Mouse (Mus musculus) myocyte (in vitro differentiated cells): Measurements from ENCODE around the gene Lrrc41.

Experiments
- E2F4 ChIP-seq: IDR thresholded peaks from one replicate; pipeline ENCODE4 v1.6.1; 2011; ENCODE audit warnings: mild to moderate bottlenecking, control low read depth, moderate library complexity; ENCODE audit not compliant: insufficient read depth
- MAX ChIP-seq: IDR thresholded peaks from one replicate; pipeline ENCODE4 v1.6.1; 2011; ENCODE audit warnings: low read depth, mild to moderate bottlenecking, control low read depth
- POLR2A ChIP-seq: IDR thresholded peaks from one replicate; pipeline ENCODE4 v1.6.1; 2011; ENCODE audit warnings: low read depth, mild to moderate bottlenecking, control low read depth, moderate library complexity; ENCODE audit not compliant: insufficient read length
- POLR2AphosphoS2 ChIP-seq: IDR thresholded peaks from one replicate; pipeline ENCODE4 v1.6.1; 2011; ENCODE audit warnings: low read depth, control low read depth; ENCODE audit not compliant: insufficient read length
- SRF ChIP-seq: IDR thresholded peaks from one replicate; pipeline ENCODE4 v1.6.1; 2011; ENCODE audit warnings: low read depth; ENCODE audit not compliant: control insufficient read depth, insufficient read length
- TCF12 ChIP-seq: IDR thresholded peaks from one replicate; pipeline ENCODE4 v1.6.1; 2011; ENCODE audit warnings: mild to moderate bottlenecking, control low read depth; ENCODE audit not compliant: poor library complexity, insufficient read depth, severe bottlenecking
- USF1 ChIP-seq: IDR thresholded peaks from one replicate; pipeline ENCODE4 v1.6.1; 2011; ENCODE audit warnings: low read depth, mild to moderate bottlenecking, control low read depth, moderate library complexity

DNA sequence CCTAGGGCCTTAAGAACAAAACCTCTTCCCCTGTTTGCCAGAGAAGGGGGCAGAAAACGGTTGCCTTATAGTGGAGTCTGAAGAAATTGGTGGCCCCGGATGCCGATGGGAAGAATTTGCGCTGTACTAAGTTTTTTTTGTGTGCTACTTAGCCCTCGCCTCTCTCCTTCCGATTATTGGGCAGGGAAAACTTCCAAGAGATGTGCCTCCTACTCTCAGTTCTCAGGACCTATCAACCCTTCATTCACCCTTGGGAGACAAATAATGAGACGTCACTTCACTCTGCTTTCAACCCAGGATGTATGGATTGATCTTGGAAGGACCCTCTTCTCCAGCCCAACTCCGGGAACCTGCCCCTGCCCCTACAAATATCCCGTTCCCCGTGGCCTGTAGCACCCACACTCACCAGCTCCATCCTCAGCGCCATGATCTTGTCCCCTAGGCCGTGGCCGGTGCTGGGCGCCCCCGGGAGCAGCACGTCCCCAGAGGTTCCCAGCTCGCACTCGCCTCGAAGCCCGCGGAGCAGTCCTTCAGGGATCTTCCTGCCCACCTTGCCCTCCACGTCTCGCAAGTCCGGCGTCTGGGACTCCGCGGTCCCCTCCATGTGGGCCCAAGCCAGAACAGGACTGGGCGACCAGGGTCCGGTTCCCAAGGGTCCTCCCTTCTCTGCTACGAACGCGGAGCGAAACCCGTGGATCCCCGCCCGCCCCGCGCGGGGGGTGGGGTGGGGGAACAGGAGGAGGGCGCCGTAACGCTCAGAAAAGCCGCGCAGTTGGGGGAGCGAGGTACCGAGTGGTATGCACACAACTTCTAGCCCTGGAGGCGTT lies 69.0 kb downstream of the Lrrc41 start:
- TF ChIP-seq POLR2AphosphoS2, result no peak
- peak; percentile 40 for TF ChIP-seq POLR2A
- TF ChIP-seq TCF12, result no peak
- no peak for TF ChIP-seq USF1
- no peak for TF ChIP-seq E2F4
- TF ChIP-seq SRF, result no peak
- no peak for TF ChIP-seq MAX
